Mouse (Mus musculus): Measurements from ENCODE around the gene Kif2c.
A peak's percentile ranks its signal among the peaks of the same experiment; 100 is the strongest.

The Kif2c gene

DNA sequence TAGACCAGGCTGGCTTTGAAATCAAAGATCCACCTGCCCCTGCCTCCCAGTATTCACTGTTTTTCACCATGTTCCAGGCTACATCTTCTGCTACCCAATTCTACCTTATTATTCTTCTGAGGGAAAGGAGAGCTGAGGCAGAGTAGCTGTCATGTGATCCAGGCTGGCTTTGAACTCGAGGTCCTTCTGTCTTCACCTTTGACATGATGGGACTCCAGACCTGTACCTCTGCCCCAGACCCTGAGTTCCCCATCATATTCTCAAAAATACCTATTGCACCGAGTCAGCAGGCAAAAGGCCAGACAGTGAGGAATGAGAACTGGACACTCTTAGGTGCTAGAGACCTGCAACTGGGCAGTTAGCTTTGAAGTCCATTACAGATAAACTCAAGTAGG, 47.8 kb downstream of the Kif2c start:
- no peak for DNase-seq (ENCODE audit: low spot score)

DNA sequence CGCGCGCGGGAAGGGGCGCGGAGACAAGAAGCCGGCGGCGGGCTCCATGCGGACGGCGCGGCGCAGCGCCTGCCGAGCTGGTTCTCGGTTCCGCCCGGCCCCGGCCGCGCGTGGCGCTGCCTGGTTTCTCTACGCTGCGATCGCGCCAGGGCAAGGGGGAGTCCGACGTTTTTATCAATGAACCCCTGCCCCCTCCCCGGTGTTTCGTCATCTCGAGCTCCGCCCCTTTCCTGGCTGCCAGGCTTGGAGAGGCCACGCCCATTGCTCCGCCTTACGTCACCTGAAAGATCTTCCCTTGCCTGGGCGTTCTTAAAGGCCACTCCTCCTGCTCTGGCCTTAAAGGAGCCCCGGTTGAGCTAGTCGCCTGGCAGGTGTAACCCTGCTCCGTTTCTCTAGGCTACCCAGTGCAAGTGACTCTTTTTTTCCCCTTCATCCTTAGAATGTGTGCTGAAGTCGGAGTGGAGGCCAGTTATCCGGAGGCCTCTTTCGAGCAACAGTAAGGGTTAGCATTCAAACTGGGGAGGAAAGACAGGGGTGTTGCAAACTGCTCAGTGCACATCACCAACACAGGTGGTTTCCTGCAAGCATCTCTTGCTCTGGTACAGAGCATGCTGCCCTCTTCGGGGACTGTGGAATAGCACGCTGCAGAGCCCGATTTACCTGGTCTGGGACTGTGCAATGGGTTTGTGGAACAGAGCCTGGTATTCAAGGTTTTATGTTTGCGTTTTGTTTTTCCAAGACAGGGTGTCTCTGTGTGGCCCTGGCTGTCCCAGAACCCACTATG, 48.4 kb downstream of the Kif2c start, which contains the start of gene Plk3:
Gene Plk3 (minus strand): TSS at position 147 of the 784 bp plus-strand sequence.
- peak; percentile 96 for DNase-seq (ENCODE audit: low spot score)

DNA sequence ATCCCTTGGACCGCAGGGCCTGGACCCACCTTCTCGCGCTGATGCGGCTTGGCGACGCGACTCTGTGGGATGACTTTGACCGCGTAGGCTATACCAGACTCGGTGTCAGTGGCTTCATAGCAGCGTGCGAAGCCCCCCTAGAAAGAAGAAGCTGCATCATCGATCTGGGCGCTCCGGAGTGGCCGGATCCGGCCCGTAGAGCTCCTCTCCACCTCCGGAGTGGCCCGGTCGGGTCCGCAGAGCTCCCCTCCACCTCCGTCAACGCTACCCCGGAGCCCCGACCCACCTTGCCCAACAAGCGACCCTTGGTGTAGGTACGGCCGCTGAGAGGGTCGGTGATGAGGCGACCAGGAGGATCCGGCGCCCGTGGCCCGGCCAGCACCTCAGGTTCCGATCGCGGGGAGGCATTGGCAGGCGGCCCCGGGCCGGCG, 49.1 kb downstream of the Kif2c start:
- DNase-seq (ENCODE audit: low spot score), result no peak

DNA sequence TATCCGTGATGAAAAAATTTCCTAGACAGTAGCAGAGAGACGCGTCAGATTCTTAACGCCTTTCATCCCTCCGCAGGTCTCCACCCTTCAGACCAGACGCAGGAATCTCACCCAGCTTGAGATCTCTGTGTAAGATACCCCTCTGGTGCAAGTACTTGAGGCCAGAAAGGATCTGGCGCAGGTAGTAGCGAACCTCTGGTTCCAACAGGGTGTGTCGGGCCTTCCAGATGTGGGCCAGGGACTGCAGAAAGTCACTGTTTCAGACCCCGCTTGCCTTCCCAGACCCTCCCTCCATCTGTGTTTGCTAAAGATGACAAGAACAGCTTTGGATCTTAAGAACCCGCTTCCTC, 49.7 kb downstream of the Kif2c start:
- DNase-seq (ENCODE audit: low spot score), result no peak

DNA sequence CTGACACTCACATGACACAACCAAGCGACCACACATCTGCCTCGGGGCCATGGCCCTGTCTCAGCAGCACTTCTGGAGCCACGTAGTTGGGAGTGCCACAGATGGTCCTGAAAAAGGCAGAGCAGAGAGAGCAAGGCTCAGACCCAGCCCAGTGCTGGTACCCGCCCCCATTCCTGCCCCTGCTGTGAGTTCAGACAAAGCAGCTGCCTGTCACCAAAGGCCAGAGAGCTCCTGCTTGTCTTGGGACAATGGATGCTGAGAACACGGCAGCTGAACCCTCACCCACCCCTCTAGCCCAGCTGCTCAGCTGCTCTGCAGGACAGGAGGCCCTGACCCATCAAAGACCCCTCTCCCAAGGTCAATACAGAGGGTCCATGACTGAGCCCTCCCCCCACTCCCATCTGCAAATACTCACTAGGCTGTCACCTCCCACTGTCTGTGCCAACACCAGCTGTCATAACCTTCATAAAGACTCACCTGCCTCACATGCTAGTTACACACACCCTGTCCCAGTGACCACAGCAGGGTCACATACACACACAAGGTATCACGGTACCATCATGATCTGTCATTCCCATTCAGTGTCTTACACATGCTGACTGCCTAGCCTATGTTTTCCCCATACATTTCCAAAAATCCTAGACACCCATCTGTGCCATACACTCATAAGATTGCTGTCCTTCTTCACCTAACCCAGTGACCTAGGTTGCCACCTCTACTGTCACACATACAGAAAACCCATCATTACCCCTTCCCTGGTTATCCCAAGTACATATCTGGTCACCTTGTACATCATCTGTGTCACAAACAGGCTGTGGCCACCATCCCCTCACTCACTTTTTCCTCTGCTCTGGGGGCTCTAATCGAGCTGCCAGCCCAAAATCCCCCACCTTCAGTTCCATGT, 50.3 kb downstream of the Kif2c start:
- DNase-seq (ENCODE audit: low spot score), result no peak

DNA sequence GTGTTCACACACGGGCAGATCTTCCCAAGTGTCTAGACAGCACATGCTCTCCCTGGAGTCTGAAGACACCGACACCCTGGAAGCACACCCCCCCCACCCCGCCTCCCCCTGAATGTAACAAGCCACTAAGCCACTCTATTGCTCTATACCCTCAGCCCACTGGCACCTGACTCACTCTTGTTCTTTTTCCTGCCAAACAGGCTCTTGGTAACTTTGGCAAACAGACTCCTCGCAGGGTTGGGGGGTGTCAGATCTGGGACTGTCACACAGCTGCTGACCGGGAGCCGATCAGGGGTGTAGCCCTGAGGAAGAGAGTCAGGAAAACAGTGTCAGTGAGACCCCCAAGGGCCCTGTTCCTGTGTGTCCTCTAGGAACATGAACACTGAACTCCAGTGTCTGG, 51.2 kb downstream of the Kif2c start:
- DNase-seq (ENCODE audit: low spot score), result no peak

DNA sequence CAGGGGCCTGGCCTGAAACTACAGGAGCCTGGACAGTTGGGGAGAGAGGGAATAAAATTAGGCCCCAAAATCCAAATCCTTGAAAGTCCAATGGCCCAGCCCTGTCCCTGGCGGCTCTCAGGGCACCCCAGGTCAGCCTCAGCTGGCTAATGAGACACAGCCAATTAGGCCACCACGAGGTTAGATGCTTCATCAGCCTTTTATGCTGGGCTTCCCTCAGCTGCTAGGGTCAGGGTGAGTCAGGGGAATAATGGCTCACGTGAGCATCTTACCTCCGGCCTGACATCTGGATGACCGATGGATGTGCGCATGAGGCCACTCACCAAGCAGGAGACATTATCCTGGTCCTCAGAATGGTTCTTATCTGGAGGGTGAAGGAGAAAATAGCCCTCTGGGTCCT, 51.6 kb downstream of the Kif2c start:
- no peak for DNase-seq (ENCODE audit: low spot score)

DNA sequence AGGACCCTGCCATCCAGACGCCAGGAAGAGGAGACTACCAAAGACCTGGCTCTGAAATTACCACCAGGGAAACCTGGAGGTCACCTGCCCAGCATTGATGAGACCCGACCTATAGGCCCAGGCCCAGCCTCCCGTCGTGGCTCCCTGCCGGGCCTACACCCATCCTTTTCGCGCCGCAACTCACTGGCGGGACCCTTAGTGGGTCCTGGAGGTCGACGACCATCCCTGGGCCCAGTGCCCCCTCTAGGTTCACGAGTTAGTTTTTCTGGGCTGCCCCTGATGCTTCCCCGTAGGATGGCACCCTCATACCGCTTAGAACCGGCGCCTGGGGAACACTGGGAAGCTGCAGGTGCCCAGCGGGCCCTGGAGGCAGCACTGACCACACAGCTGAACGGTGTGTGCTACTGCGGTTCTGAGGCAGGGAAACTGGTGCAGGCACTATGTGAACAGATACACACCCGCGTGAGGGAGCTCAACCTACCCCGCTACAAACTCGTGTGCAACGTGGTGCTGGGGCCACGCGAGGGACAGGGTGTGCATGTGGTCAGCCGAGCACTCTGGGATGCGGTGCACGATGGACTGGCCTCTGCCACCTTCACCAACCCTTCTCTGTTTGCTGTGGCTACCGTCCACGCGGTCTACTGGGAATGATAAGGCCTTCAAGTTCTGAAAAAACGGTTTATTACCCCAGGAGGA, 54.3 kb downstream of the Kif2c start:
- DNase-seq (ENCODE audit: low spot score), result no peak

DNA sequence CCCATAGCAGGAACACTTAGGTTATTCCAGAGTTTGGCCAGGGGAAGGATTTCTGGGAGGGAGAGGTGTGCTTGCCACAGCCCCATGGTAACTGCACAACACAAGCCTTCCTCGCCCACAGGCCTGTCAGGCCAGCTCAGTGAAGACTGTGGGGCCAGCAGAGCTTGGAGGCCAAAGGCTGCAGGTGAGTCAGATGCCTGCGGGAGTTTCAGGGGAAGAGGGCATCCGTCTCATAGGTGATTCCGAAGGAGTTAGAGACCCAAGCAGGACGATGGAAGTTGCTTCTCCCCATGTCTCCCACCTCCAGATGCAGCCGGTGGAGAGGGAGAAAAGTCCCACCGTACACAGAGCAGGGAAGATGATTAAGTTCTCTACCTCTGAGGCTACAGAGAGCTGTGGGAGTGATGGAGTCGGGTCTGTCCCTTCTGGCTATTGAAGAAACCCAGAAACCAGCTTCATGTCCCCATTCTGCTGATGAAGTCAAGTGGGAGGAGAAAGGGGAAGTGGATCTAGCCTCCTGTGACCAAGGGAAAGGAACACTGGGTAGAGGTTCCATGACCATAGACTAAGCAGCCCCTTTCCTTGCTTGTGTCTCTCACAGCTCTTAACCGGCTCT, 55.7 kb downstream of the Kif2c start, which contains the start of gene Tctex1d4:
Gene Tctex1d4 (plus strand): TSS at position 120 of the 616 bp plus-strand sequence.
- DNase-seq (ENCODE audit: low spot score), result no peak

DNA sequence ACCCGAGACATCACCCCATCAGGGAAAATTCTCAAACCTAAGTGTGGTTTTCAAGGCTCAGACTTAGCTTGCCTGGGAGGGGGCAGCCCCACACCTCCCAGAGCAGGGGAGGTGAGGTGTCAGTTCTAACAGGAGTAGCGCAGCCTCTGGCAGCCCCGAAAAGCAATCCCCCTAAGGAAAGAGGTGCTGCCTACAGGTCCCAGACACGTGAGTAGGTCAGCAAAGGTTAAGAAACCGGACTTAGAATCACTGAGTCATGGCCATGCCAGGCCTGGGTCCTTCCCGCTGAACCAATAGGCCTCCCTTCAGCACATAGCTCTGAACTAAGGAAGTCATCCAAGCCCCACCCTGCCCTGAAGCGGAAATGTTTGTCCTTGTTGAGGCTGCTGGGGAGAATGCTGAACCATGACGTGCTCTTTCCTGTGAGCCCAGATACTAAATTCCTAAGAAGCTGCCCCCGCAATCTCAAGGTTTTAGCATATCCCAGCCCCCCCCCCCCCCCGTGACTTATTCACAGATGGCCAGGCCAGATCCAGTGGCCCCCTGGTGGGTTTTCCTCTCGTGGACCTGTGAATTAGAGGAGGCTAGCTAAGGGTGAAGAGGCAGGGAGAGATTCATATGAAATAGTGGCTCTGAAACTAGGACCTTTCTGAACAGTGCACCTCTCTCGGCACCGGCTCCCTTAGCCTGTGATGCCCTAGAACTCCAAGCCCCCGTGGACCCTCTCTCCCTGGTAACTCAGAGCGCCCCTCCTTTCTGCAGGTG, 56.3 kb downstream of the Kif2c start:
- DNase-seq (ENCODE audit: low spot score), result no peak

DNA sequence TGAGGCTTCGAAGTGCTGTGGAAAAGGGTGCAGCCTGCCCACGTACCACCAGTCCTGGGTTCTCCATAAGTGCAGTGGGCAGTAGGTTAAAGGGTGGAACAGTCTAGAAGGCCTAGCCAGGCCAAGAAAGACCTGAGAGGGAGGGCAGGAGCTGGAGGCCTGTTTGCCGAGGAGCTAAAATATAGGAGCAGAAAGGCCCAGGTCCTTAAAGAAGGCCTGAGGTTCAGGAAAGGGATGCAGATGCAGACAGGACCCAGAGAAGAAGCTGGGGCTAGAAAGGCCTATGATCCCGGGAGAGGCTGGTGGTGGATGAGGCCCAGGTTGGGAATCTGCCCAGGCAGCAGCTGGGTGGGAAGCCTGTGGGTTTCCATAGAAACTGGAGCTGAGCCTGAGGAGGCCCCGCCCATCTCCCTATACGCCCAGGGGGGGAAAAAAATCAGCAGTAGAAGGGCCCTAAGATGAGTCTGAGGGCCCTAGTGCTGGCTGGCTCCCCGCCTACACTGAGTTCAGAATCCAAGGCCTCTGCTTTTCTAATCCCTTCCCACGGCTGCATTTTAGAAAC, 57.0 kb downstream of the Kif2c start, which contains the start of gene Btbd19:
Gene Btbd19 (minus strand): TSS at position 378 of the 562 bp plus-strand sequence.
- DNase-seq (ENCODE audit: low spot score), result peak; percentile 64

DNA sequence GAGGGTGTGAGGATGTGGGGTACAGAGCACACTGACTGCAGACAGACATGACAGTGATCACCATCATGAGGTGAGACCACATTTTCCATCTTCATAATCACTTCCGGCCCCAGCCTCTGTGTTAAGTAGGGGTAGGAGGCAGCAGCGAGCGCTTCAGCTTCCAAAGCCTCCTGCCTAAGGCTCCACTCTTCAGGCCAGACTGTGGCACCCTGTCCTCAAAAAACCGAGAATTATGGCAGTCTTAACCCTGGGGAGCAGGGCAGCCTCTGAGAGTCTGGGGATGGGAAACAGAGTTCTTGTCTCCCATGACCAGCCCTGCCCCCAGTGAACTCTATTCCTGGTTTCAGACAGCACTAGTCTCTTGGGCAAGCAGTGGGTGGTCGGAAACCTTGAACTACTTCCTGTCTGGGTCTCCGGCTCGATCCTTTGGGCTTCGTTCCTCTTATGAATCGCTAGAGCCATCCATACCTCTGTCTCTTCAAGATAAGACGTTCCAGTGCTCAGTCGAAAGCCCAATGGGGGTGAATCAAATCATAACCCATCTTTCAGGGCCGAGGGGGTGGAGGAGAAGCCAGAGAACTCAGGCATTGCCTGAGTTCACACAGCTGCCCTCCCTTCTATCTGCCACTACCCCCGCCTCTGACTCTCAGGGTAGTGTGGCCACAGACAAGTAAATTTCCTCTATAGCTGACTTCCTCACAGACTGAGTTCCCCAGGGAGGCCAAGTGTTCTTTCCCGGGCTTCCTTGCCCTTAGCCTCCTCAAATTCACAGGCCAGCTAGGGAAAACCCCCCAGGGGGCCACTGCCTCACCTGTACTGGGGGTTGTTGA, 57.7 kb downstream of the Kif2c start:
- no peak for DNase-seq (ENCODE audit: low spot score)

DNA sequence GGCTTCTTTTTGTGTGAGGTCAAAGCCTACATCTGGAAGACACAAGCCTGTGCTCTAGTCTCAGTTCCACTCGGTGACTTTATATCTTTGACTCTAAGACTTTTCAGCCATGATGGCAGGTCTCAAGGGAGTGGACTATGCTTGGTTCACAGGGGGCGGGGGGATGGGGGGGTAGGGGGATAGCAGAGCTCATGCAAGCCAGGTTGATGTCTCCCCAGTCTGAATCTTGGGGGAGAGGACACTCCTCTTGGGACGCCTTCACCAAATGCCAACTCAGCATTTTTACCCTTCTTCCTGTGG, 58.3 kb downstream of the Kif2c start:
- DNase-seq (ENCODE audit: low spot score), result no peak

DNA sequence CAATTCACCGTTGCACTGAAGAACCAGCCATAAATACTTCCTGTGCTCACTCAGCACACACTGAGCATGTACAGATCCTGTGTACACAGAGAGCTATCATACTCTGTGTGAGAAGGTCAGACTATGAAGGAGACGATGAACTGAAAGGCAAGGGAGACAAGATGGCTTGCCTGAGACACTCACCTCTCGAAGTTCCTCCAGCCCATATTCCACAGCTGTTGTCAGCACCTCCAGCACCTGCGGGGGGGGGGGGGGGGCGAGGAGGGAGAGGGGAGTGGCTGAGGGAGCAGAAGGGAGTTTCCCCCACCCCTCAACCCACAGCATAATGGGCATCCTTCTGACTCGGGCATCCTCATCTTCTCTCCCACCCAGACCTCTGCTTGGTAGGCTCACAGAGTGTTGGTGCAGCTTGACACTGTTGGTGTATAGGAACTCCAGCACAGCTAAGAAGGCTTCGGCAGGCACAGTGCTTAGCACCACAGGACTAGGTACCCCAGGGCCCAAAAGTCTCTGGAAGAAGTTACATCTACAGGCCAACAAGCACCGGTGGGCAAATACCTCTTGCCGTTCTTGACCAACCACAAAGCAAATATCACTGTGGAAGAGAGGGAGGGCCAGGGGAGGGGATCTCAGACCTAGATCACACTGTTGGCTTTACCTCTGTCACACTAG, 58.8 kb downstream of the Kif2c start:
- no peak for DNase-seq (ENCODE audit: low spot score)

DNA sequence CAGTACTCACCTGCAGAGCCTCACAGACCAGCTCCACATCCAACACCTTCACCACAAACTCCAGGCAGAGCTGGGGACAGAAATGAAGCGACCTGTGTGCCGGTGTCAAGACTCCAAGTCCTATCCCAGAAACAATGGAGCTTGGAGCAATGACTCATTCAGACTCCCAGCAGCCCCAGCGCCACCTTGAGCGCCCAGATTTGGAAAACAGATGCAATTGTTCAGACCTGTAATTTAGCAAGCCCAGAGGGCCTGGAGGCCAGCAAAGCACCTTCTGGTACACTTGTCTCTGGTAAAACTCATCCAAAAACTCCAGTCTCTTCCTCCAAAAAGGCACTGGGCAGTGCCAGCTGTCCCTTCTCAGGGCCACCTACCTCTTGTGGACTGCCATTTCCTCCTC, 60.2 kb downstream of the Kif2c start:
- no peak for DNase-seq (ENCODE audit: low spot score)

DNA sequence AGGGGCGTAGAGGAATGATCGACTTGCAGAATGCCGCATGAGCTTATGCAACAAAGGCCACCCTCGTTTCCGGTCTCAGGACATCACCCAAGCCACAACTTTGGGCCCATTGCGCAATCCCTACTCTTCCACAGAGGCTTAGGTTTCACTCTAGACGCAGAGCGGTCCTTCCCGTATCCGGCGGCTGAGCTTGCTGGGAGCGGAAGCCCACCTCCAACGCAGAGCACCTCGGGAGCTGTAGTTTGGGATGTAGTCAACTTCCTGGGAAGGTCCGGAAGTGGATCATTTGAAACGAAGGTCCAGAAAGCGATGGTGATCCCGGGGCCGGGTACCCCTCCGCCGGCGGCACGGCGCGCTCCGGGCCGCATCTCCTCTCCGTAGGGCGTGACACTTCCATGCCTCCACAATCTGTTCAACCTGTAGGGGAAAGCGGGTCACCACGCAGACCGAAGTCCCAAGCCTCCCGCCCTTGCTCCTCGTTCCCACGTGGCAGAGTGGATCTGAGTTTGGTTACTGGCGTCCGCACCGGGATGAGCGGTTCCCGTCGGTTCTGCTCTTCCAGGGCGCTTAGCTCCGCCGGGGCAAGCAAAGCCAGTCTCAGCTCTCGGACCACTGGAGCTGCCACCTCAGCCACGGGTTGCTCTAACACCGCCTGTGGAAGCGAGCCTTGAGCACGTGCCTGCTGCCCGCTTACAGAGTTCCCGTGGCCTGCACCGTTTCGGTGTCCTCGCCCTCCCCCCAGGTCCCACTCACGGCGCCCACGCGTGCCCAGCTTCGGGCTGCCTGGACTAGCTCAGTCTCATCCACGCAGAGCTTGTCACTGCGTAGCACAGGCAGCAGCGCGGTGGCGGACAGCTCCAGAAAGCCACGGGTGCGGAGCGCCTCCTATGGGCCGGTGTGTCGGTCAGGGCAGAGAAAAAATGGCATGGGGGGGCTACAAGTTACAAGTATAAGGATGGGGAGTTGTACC, 61.7 kb downstream of the Kif2c start:
- peak; percentile 84 for DNase-seq (ENCODE audit: low spot score)

DNA sequence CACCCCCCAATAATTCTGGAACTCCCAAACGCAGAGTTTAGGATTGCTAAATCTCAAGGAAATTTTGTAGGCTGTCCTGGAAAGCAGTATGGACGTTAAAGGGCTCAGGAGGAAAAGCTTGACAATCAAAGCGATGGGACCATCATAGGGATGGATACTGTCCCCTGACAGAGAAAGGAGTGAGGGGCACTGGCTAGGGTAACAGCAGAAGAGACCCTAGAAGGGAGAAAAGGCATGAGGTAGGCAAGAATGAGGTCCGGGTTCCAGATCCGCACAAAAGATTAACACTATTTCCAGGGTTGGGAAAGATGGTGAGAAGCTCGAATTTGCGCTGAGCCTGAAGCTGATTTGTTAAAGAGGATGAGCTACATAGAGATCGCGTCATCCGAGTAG, 62.4 kb downstream of the Kif2c start:
- DNase-seq (ENCODE audit: low spot score), result no peak

DNA sequence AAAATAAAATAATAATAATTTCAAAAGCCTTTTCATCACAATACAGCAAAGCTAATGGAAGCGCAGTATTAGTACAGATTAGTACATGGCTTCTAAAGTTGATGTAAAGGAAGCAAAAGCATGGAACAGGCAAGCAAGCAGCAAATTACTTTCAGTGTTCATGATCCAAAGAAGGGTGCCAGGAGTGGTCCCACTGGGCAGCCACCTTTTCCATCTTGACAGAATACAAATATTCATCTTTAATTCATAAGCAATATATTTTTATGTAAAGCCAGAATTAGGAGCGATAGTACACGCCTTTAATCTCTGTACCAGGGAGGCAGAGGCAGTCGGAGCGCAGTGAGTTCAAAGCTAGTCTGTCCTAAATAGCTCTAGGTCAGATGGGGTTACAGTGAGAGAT, 62.8 kb downstream of the Kif2c start:
- no peak for DNase-seq (ENCODE audit: low spot score)

Data from ovary, postnatal 14 days (tissue).